Mouse (Mus musculus): ENCODE data around the gene Rnf17.

- no peak for TF ChIP-seq CTCF (IDR thresholded peaks at IDR 0.05; ENCODE audit: low read depth, low read length)
- TF ChIP-seq POLR2A (IDR thresholded peaks at IDR 0.05; ENCODE audit: borderline replicate concordance, low read depth, low read length), result no peak
Measured at GRCm38 (mm10) chr14:56382366-56382765, 20.0 kb upstream of the Rnf17 start.
